Mouse (Mus musculus) C2C12 (cell line): ENCODE results near the gene Arid3c.
"Not testable (repeated sequence)": the region's sequence is repeated elsewhere in the genome, so short reads cannot be mapped to it uniquely, and the experiment has no call there.

Source experiments
- CTCF ChIP-seq: IDR thresholded peaks from one replicate; pipeline ENCODE4 v1.5.1; 2011; ENCODE audit not compliant: control insufficient read depth, insufficient read depth, insufficient read length
- MYOD1 ChIP-seq: IDR thresholded peaks from one replicate; pipeline ENCODE4 v1.6.1; 2011; ENCODE audit warnings: low read depth; ENCODE audit not compliant: control insufficient read depth, insufficient read length

DNA sequence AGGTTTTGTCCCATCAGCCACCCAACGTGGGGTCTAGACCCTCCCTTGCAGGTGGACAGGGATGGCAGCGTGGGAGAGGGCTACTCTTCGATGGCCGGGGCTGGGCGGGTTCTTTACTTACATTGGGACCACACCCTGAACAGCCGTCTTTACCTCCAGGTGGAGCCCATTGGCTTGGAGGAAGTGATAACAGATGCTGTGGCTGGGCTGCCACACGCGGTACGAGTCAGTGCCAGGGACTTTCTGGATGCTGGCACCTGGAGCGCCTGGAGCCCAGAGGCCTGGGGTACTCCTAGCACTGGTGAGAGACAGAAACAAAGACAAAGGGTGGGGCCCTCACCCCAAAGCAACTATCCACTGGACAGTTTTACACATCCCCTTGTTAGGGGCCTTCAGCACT lies 36.4 kb upstream of the Arid3c start:
- TF ChIP-seq MYOD1, CTCF: not testable (repeated sequence)
